Mouse (Mus musculus) lung, adult 2 months (tissue): Measurements from ENCODE around the gene Arhgef39.

ENCODE experiments used
- CTCF ChIP-seq: fragments of 200-500 bp; IDR thresholded peaks from 2 replicates; pipeline ENCODE4 v1.5.1; 2011; ENCODE audit warnings: mild to moderate bottlenecking, low read length, control low read depth; ENCODE audit not compliant: insufficient read depth
- POLR2A ChIP-seq: fragments of 200-500 bp; IDR thresholded peaks from 2 replicates; pipeline ENCODE4 v1.6.1; 2011; ENCODE audit warnings: low read depth, mild to moderate bottlenecking, control low read depth, low read length, borderline replicate concordance; ENCODE audit errors: extremely low read depth

DNA sequence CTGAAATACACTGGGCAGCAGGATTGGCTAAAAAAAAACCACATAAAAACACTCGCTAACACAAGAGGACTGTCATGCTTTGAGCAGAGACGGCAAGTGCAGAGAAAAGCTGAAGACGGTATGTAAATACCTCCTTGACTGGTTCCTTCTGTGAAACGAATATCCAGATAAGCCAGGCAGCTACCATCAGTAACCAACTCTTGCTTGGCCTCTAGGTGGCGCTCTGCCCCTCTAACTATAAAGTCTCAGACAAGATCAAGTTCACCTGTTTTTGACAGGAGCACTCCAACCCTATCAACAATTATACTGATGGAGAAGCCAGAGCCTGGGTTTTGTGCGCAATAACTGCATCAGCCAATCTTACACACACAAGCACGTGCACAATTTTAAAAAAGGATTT is 31.1 kb upstream of the Arhgef39 start:
- TF ChIP-seq POLR2A (no peak), CTCF (peak; percentile 70)
